Mouse (Mus musculus) spleen, adult 2 months (tissue): ENCODE data around the gene Bend4. TPM values are rescaled to one million over a fixed set of nuclear protein-coding genes. Genes with fewer than 3 reads are reported as not detected.

Source experiments
- DNase-seq, 2 experiments: peaks; one replicate each; pipeline versions ENCODE4 v3.0.0 to v3.0.0-alpha.2; 2012 to 2021; ENCODE audit warnings: low spot score in 2 of 2, low read depth in 1 of 2
- H3K27ac ChIP-seq: fragments of 200-500 bp; 2 replicates; pipeline ENCODE4 v1.5.1; 2012; ENCODE audit warnings: low read length, inconsistent platforms; ENCODE audit not compliant: insufficient read depth
- H3K27me3 ChIP-seq: fragments of 200-500 bp; 2 replicates; pipeline ENCODE4 v1.6.1; 2012; ENCODE audit warnings: mild to moderate bottlenecking, moderate library complexity, low read length, inconsistent platforms; ENCODE audit not compliant: control insufficient read depth, insufficient read depth
- H3K36me3 ChIP-seq: fragments of 200-500 bp; 2 replicates; pipeline ENCODE4 v1.6.1; 2012; ENCODE audit warnings: mild to moderate bottlenecking, low read length, inconsistent platforms; ENCODE audit not compliant: control insufficient read depth, insufficient read depth
- H3K4me1 ChIP-seq: fragments of 200-500 bp; 2 replicates; pipeline ENCODE4 v1.6.1; 2011; ENCODE audit warnings: inconsistent platforms; ENCODE audit not compliant: control insufficient read depth, insufficient read depth, insufficient read length
- H3K4me3 ChIP-seq: fragments of 200-500 bp; 2 replicates; pipeline ENCODE4 v1.5.1; 2011; ENCODE audit warnings: mild to moderate bottlenecking, inconsistent platforms; ENCODE audit not compliant: insufficient read depth, insufficient read length; ENCODE audit errors: extremely low read depth
- CTCF ChIP-seq: fragments of 200-500 bp; IDR thresholded peaks from 2 replicates; pipeline ENCODE4 v1.5.1; 2011; ENCODE audit warnings: mild to moderate bottlenecking, inconsistent platforms; ENCODE audit not compliant: insufficient read depth, insufficient read length, insufficient replicate concordance; ENCODE audit errors: extremely low read depth
- POLR2A ChIP-seq: fragments of 200-500 bp; IDR thresholded peaks from 2 replicates; pipeline ENCODE4 v1.6.1; 2011; ENCODE audit warnings: low read depth, low read length, inconsistent platforms
- WGBS: fragments of 180-500 bp; shearing (Covaris S2); methylation state at CpG from one replicate; pipeline ENCODE4 v1.1.7; 2018; 5-methylcytosine and 5-hydroxymethylcytosine counted together
- polyA plus RNA-seq: library from polyadenylated mRNA; depleted of rRNA; stranded (reverse); fragments of >200 nt; gene quantifications from 2 replicates; pipeline ENCODE4 v1.2.3, GENCODE M21; 2012

Bend4 gene
- polyA plus RNA-seq, 1 experiment, result 1.1 TPM

DNA sequence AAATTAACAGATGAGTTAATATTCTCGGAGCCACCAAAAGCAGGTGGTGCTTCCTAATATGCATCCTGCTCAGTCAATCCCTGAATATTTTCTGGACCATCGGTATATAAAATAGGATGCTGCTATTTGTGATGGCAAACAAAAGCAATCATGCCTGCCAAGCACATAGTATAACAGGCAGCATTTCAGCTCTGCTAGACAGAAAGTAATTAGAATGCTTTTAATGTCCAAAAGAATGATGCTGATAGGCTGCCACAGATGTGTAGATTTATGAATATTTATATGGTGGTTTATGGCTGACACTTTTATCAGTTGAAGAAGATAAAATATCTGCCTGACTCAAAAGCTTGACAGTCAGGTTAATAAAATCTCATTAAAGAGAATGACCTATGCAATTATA is 4.1 kb downstream of the Bend4 start:
- WGBS, result 97% methylated on average over 2 of the region's 2 CpGs
- no peak for DNase-seq

DNA sequence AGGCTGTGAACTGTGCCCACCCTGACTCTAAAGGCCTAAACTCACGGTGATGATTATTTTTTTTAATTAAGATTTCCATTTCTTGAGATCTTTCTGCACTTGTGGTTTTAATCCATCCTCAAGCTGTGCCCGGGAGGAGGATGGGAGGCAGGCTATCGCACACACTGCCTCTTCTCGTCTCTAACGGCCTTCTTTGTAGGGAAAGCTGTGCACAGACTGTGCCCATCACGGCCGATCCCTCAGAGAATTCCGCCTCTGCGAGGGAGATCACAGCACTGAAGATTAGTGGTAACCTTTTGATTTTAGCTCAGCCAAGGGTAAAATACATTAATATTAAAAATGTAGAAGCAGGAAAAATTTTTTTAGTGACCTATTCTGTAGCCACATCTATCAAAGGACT is 4.8 kb downstream of the Bend4 start:
- Histone ChIP-seq H3K27me3 (peaks cover 17% of the 10 kb centered on the region), H3K36me3 (no peaks in the 10 kb centered on the region), H3K4me1 (peaks cover 10% of the 10 kb centered on the region), H3K27ac (no peak overlapping the region), H3K4me3 (no peak overlapping the region)
- 94% methylated on average over 9 of the region's 9 CpGs for WGBS
- no peak for DNase-seq
- TF ChIP-seq POLR2A (no peak), CTCF (no peak)

More for the DNA sequence above, 4.1 kb downstream of the Bend4 start:
- no peak overlapping the region for H3K4me3 ChIP-seq
- no peak overlapping the region for H3K27ac ChIP-seq
- peaks cover 10% of the 10 kb centered on the region for H3K4me1 ChIP-seq
- peaks cover 17% of the 10 kb centered on the region for H3K27me3 ChIP-seq
- TF ChIP-seq POLR2A, result no peak
- TF ChIP-seq CTCF, result no peak
- no peaks in the 10 kb centered on the region for H3K36me3 ChIP-seq

DNA sequence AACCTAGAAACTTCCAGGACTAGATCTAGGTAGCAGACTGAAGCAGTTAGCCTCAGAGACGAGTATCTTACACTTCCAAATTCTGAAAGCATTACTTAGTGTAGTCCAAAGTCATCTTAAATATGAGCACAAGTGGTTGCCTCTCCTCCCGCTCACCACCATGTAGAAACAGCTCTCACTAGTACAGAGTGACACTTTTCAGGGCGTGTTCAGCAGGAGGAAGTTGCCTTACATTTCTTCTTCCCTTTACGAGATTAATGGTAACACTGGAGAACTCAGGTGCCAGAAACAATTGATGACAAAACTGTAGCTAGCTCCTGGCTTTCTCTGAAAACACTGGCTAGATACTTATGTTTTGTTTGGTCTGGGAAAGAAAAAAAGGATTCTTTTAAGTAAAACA is 8.7 kb downstream of the Bend4 start:
- Histone ChIP-seq H3K4me3 (no peak overlapping the region), H3K36me3 (no peaks in the 10 kb centered on the region), H3K4me1 (no peaks in the 10 kb centered on the region), H3K27ac (no peak overlapping the region), H3K27me3 (no peaks in the 10 kb centered on the region)
- no peak for DNase-seq
- no peak for TF ChIP-seq POLR2A
- no peak for TF ChIP-seq CTCF
- WGBS, result 42% methylated on average over 4 of the region's 4 CpGs

DNA sequence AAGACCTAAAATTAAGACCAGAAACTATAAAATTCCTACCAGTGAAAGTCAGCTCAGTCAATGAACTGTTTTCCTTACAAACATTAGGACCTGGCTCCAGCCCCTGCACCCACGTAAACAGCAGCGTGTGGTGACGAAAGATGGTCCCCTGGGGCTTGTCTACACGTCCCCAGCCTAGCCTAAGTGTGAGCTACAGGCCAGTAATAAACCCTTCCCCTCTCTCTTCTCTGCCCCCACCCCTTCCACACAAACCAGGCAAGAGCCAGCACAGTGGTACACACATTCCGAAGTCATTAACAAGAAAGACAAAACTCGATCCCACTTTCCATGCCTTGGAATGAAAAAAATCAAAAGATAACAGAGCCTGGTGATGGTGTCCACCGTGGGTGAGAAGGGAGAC is 16.6 kb downstream of the Bend4 start:
- Histone ChIP-seq H3K4me3 (no peak overlapping the region), H3K27ac (no peak overlapping the region), H3K4me1 (no peaks in the 10 kb centered on the region), H3K27me3 (no peaks in the 10 kb centered on the region), H3K36me3 (no peaks in the 10 kb centered on the region)
- WGBS, result 73% methylated on average over 7 of the region's 7 CpGs
- TF ChIP-seq POLR2A, result no peak
- no peak for TF ChIP-seq CTCF
- DNase-seq, result no peak

DNA sequence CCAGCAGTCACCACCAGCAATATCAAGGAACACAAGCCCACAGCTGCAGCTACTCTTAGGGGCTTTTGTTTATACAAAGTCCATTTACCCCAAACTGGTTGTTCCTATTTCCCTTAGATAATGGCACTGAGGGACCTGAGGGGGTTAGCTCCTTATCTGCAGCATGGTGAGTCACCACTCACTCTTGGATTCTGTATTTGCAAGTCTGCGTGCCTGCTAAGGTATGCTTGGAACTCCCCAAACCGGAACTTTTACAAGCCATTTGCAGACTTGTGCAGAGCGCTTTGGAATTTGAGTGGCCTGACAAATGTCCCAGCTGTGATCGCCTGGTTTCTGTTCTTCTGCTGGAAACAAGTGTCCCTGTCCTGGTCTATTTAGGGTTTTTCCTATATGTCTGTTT is 17.7 kb downstream of the Bend4 start:
- TF ChIP-seq CTCF (no peak), POLR2A (no peak)
- Histone ChIP-seq H3K36me3 (no peaks in the 10 kb centered on the region), H3K4me1 (no peaks in the 10 kb centered on the region), H3K27me3 (no peaks in the 10 kb centered on the region), H3K4me3 (no peak overlapping the region), H3K27ac (no peak overlapping the region)
- 84% methylated on average over 4 of the region's 4 CpGs for WGBS
- DNase-seq, result no peak

DNA sequence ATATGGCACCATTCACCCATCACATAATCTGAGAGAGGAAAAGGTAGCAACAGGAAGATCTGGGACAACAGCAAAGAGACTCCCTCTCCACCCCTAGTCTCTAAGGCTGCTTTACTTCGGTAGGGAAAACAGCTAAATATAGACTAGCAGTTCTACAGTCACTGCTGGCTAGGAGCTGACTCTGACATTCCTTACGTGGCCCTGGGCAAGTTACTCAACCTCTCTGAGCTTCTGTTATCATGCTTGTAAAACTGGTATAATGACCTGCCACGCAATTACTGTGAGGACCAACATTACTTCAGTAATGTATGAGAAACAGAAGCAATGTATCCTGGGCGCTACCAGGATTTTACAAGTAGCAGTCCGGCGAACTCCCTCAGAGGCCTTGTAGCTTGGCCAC is 19.7 kb downstream of the Bend4 start:
- 90% methylated on average over 6 of the region's 6 CpGs for WGBS
- no peak for DNase-seq
- TF ChIP-seq POLR2A, result no peak

DNA sequence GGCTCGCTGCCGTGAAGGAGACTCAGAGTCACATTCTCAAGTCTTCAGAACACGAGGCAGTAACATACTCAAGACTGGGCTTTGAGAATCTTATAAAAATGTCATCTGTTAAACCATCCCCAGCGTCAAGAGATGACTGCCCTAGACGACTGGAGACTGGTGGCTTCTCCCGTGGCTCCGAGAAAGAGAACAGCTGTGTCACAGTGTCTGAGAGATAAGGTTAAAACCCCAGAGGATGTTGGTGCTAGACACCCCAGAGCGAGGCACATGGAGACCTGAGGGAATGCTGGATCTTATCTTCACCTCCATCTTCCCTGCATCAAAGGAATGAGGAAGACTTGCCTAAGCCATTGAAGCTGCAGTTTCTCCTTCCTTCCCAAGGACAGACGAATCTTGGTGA is 23.2 kb downstream of the Bend4 start:
- Histone ChIP-seq H3K4me1 (peaks cover 11% of the 10 kb centered on the region; the same call in 1 of the 2 replicates), H3K4me3 (no peak overlapping the region), H3K36me3 (no peaks in the 10 kb centered on the region), H3K27ac (no peak overlapping the region), H3K27me3 (no peaks in the 10 kb centered on the region)
- TF ChIP-seq POLR2A (no peak; the same call in 1 of the 2 replicates), CTCF (no peak)
- no peak for DNase-seq
- WGBS, result 58% methylated on average over 9 of the region's 9 CpGs

More for the DNA sequence above, 19.7 kb downstream of the Bend4 start:
- Histone ChIP-seq H3K27ac (no peak overlapping the region), H3K4me3 (no peak overlapping the region), H3K27me3 (no peaks in the 10 kb centered on the region), H3K4me1 (peaks cover 11% of the 10 kb centered on the region; the same call in 1 of the 2 replicates), H3K36me3 (no peaks in the 10 kb centered on the region)
